Mouse (Mus musculus): ENCODE measurements around the gene C130026I21Rik.
"Not testable (repeated sequence)": the region's sequence is repeated elsewhere in the genome, so short reads cannot be mapped to it uniquely, and the experiment has no call there.

DNA sequence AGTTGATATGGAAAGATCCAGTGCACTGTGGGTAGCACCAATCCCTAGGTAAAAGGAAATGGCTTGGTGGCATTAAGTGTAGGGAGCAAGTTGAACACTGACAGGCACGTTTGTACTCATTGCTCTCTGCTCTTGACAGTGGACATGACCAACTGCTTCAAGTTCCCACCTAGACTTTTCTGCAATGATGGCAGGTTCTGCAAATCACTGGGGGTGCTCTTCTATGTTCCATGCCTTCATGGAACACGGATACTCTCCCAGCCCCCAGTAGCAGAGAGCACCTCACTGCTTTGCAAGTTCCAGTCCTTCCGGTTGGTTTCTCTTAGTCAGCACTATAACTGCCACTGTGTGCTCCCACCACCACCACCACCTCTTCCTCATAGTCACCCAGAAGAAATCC lies 156.3 kb downstream of the C130026I21Rik start:
- not testable (repeated sequence) for TF ChIP-seq CTCF (IDR thresholded peaks at IDR 0.05; ENCODE audit: borderline replicate concordance, insufficient read depth, low read depth, low read length); POLR2A (IDR thresholded peaks at IDR 0.05; ENCODE audit: borderline replicate concordance, insufficient read depth, low read length)
